Mouse (Mus musculus): ENCODE measurements around the gene Trio. TPM values are rescaled to one million over a fixed set of nuclear protein-coding genes. Genes with fewer than 3 reads are reported as not detected.

Gene Trio
- polyA plus RNA-seq, 1 experiment from 2014 or later = 45.4 TPM

GRCm38 (mm10) chr15:27984881-27985280, 40.8 kb downstream of the Trio start:
- Histone ChIP-seq H3K4me1 (ENCODE audit: control insufficient read depth, insufficient read depth, low read length) (peaks cover 2% of the 10 kb centered on the region; the same call in 1 of the 2 replicates), H3K9me3 (replicated peaks; ENCODE audit: control insufficient read depth, low read length) (no peaks in the 10 kb centered on the region), H3K4me3 (ENCODE audit: low read depth, low read length) (no peak overlapping the region), H3K27ac (replicated peaks; ENCODE audit: low read depth, low read length) (no peak overlapping the region), H3K36me3 (replicated peaks; ENCODE audit: control insufficient read depth, insufficient read depth, low read depth, low read length) (no peaks in the 10 kb centered on the region), H3K27me3 (ENCODE audit: control insufficient read depth, insufficient read depth, low read length) (no peaks in the 10 kb centered on the region), H3K4me2 (ENCODE audit: low read depth, low read length) (no peak overlapping the region), H3K9ac (replicated peaks; ENCODE audit: low read length) (no peak overlapping the region)
- ATAC-seq (replicated peaks; ENCODE audit: insufficient number of reproducible peaks, low FRiP score, low TSS enrichment, low read depth) = no peak
- 63% methylated on average over 2 of the region's 2 CpGs for WGBS
- DNase-seq (ENCODE audit: low spot score) = no peak

GRCm38 (mm10) chr15:27981764-27982500, 43.7 kb downstream of the Trio start:
- DNase-seq (ENCODE audit: low spot score) (peak; percentile 66), ATAC-seq (replicated peaks; ENCODE audit: insufficient number of reproducible peaks, low FRiP score, low TSS enrichment, low read depth) (no peak)
- Histone ChIP-seq H3K27ac (replicated peaks; ENCODE audit: low read depth, low read length) (no peak overlapping the region; the same call in 1 of the 2 replicates), H3K27me3 (ENCODE audit: control insufficient read depth, insufficient read depth, low read length) (no peaks in the 10 kb centered on the region), H3K4me2 (ENCODE audit: low read depth, low read length) (no peak overlapping the region), H3K4me3 (ENCODE audit: low read depth, low read length) (no peak overlapping the region), H3K9me3 (replicated peaks; ENCODE audit: control insufficient read depth, low read length) (no peaks in the 10 kb centered on the region), H3K36me3 (replicated peaks; ENCODE audit: control insufficient read depth, insufficient read depth, low read depth, low read length) (no peaks in the 10 kb centered on the region), H3K9ac (replicated peaks; ENCODE audit: low read length) (no peak overlapping the region), H3K4me1 (ENCODE audit: control insufficient read depth, insufficient read depth, low read length) (peaks cover 2% of the 10 kb centered on the region; the same call in 1 of the 2 replicates)
- WGBS = 38% methylated on average over 13 of the region's 13 CpGs

GRCm38 (mm10) chr15:27981258-27981657, 44.4 kb downstream of the Trio start:
- no peak overlapping the region for H3K27ac ChIP-seq (replicated peaks; ENCODE audit: low read depth, low read length)
- DNase-seq (ENCODE audit: low spot score) = no peak
- WGBS = 43% methylated on average over 3 of the region's 3 CpGs

GRCm38 (mm10) chr15:27980436-27980835, 45.2 kb downstream of the Trio start:
- DNase-seq (ENCODE audit: low spot score) = no peak
- Histone ChIP-seq H3K27me3 (ENCODE audit: control insufficient read depth, insufficient read depth, low read length) (no peaks in the 10 kb centered on the region), H3K4me3 (ENCODE audit: low read depth, low read length) (no peak overlapping the region), H3K36me3 (replicated peaks; ENCODE audit: control insufficient read depth, insufficient read depth, low read depth, low read length) (no peaks in the 10 kb centered on the region), H3K4me2 (ENCODE audit: low read depth, low read length) (no peak overlapping the region), H3K9ac (replicated peaks; ENCODE audit: low read length) (no peak overlapping the region), H3K27ac (replicated peaks; ENCODE audit: low read depth, low read length) (no peak overlapping the region), H3K9me3 (replicated peaks; ENCODE audit: control insufficient read depth, low read length) (no peaks in the 10 kb centered on the region), H3K4me1 (ENCODE audit: control insufficient read depth, insufficient read depth, low read length) (peaks cover 2% of the 10 kb centered on the region; the same call in 1 of the 2 replicates)
- ATAC-seq (replicated peaks; ENCODE audit: insufficient number of reproducible peaks, low FRiP score, low TSS enrichment, low read depth) = no peak
- 81% methylated on average over 13 of the region's 13 CpGs for WGBS

More at GRCm38 (mm10) chr15:27981258-27981657, 44.4 kb downstream of the Trio start:
- no peaks in the 10 kb centered on the region for H3K9me3 ChIP-seq (replicated peaks; ENCODE audit: control insufficient read depth, low read length)
- no peaks in the 10 kb centered on the region for H3K36me3 ChIP-seq (replicated peaks; ENCODE audit: control insufficient read depth, insufficient read depth, low read depth, low read length)
- H3K27me3 ChIP-seq (ENCODE audit: control insufficient read depth, insufficient read depth, low read length) = no peaks in the 10 kb centered on the region
- no peak overlapping the region for H3K4me2 ChIP-seq (ENCODE audit: low read depth, low read length)
- H3K4me3 ChIP-seq (ENCODE audit: low read depth, low read length) = no peak overlapping the region
- H3K4me1 ChIP-seq (ENCODE audit: control insufficient read depth, insufficient read depth, low read length) = peaks cover 2% of the 10 kb centered on the region; the same call in 1 of the 2 replicates
- ATAC-seq (replicated peaks; ENCODE audit: insufficient number of reproducible peaks, low FRiP score, low TSS enrichment, low read depth) = no peak
- H3K9ac ChIP-seq (replicated peaks; ENCODE audit: low read length) = no peak overlapping the region

- H3K9ac ChIP-seq (replicated peaks; ENCODE audit: low read length) = no peak overlapping the region
- H3K9me3 ChIP-seq (replicated peaks; ENCODE audit: control insufficient read depth, low read length) = no peaks in the 10 kb centered on the region
- no peaks in the 10 kb centered on the region for H3K36me3 ChIP-seq (replicated peaks; ENCODE audit: control insufficient read depth, insufficient read depth, low read depth, low read length)
- peaks cover 2% of the 10 kb centered on the region; the same call in 1 of the 2 replicates for H3K4me1 ChIP-seq (ENCODE audit: control insufficient read depth, insufficient read depth, low read length)
- no peaks in the 10 kb centered on the region for H3K27me3 ChIP-seq (ENCODE audit: control insufficient read depth, insufficient read depth, low read length)
- no peak for ATAC-seq (replicated peaks; ENCODE audit: insufficient number of reproducible peaks, low FRiP score, low TSS enrichment, low read depth)
- no peak overlapping the region for H3K4me3 ChIP-seq (ENCODE audit: low read depth, low read length)
- WGBS = 72% methylated on average over 4 of the region's 4 CpGs
- no peak overlapping the region for H3K27ac ChIP-seq (replicated peaks; ENCODE audit: low read depth, low read length)
- DNase-seq (ENCODE audit: low spot score) = no peak
- no peak overlapping the region for H3K4me2 ChIP-seq (ENCODE audit: low read depth, low read length)
Measured at GRCm38 (mm10) chr15:27976950-27977349, 48.7 kb downstream of the Trio start.

- Histone ChIP-seq H3K9ac (replicated peaks; ENCODE audit: low read length) (no peak overlapping the region), H3K27ac (replicated peaks; ENCODE audit: low read depth, low read length) (no peak overlapping the region), H3K4me2 (ENCODE audit: low read depth, low read length) (no peak overlapping the region), H3K4me1 (ENCODE audit: control insufficient read depth, insufficient read depth, low read length) (peaks cover 2% of the 10 kb centered on the region; the same call in 1 of the 2 replicates), H3K9me3 (replicated peaks; ENCODE audit: control insufficient read depth, low read length) (no peaks in the 10 kb centered on the region), H3K4me3 (ENCODE audit: low read depth, low read length) (no peak overlapping the region), H3K36me3 (replicated peaks; ENCODE audit: control insufficient read depth, insufficient read depth, low read depth, low read length) (no peaks in the 10 kb centered on the region), H3K27me3 (ENCODE audit: control insufficient read depth, insufficient read depth, low read length) (no peaks in the 10 kb centered on the region)
- DNase-seq (ENCODE audit: low spot score) (no peak), ATAC-seq (replicated peaks; ENCODE audit: insufficient number of reproducible peaks, low FRiP score, low TSS enrichment, low read depth) (no peak)
Measured at GRCm38 (mm10) chr15:27976366-27976765, 49.3 kb downstream of the Trio start.

GRCm38 (mm10) chr15:27974637-27975036, 51.0 kb downstream of the Trio start:
- no peaks in the 10 kb centered on the region for H3K27me3 ChIP-seq (ENCODE audit: control insufficient read depth, insufficient read depth, low read length)
- ATAC-seq (replicated peaks; ENCODE audit: insufficient number of reproducible peaks, low FRiP score, low TSS enrichment, low read depth) (no peak), DNase-seq (ENCODE audit: low spot score) (no peak)
- no peaks in the 10 kb centered on the region for H3K36me3 ChIP-seq (replicated peaks; ENCODE audit: control insufficient read depth, insufficient read depth, low read depth, low read length)
- WGBS = 85% methylated on average over 8 of the region's 8 CpGs
- H3K4me3 ChIP-seq (ENCODE audit: low read depth, low read length) = no peak overlapping the region
- H3K9ac ChIP-seq (replicated peaks; ENCODE audit: low read length) = no peak overlapping the region
- no peaks in the 10 kb centered on the region for H3K4me1 ChIP-seq (ENCODE audit: control insufficient read depth, insufficient read depth, low read length)
- no peaks in the 10 kb centered on the region for H3K9me3 ChIP-seq (replicated peaks; ENCODE audit: control insufficient read depth, low read length)
- H3K4me2 ChIP-seq (ENCODE audit: low read depth, low read length) = no peak overlapping the region
- H3K27ac ChIP-seq (replicated peaks; ENCODE audit: low read depth, low read length) = no peak overlapping the region

GRCm38 (mm10) chr15:27968183-27968582, 57.5 kb downstream of the Trio start:
- 70% methylated on average over 8 of the region's 8 CpGs for WGBS
- no peak for ATAC-seq (replicated peaks; ENCODE audit: insufficient number of reproducible peaks, low FRiP score, low TSS enrichment, low read depth)
- no peaks in the 10 kb centered on the region for H3K36me3 ChIP-seq (replicated peaks; ENCODE audit: control insufficient read depth, insufficient read depth, low read depth, low read length)
- H3K9me3 ChIP-seq (replicated peaks; ENCODE audit: control insufficient read depth, low read length) = no peaks in the 10 kb centered on the region
- no peak overlapping the region for H3K9ac ChIP-seq (replicated peaks; ENCODE audit: low read length)
- H3K4me2 ChIP-seq (ENCODE audit: low read depth, low read length) = no peak overlapping the region
- H3K27me3 ChIP-seq (ENCODE audit: control insufficient read depth, insufficient read depth, low read length) = no peaks in the 10 kb centered on the region
- H3K4me3 ChIP-seq (ENCODE audit: low read depth, low read length) = no peak overlapping the region
- no peak overlapping the region for H3K27ac ChIP-seq (replicated peaks; ENCODE audit: low read depth, low read length)
- no peaks in the 10 kb centered on the region for H3K4me1 ChIP-seq (ENCODE audit: control insufficient read depth, insufficient read depth, low read length)
- no peak for DNase-seq (ENCODE audit: low spot score)
